Mouse (Mus musculus) c-Kit-positive CD71-positive TER-119-negative erythroid progenitor cells, embryonic 14.5 days (primary cell): ENCODE measurements around the gene Antxr1.

Experiments used
- DNase-seq: peaks from one replicate; pipeline ENCODE4 v3.0.0-alpha.2; 2013; ENCODE audit warnings: low read depth

Antxr1 gene

DNA sequence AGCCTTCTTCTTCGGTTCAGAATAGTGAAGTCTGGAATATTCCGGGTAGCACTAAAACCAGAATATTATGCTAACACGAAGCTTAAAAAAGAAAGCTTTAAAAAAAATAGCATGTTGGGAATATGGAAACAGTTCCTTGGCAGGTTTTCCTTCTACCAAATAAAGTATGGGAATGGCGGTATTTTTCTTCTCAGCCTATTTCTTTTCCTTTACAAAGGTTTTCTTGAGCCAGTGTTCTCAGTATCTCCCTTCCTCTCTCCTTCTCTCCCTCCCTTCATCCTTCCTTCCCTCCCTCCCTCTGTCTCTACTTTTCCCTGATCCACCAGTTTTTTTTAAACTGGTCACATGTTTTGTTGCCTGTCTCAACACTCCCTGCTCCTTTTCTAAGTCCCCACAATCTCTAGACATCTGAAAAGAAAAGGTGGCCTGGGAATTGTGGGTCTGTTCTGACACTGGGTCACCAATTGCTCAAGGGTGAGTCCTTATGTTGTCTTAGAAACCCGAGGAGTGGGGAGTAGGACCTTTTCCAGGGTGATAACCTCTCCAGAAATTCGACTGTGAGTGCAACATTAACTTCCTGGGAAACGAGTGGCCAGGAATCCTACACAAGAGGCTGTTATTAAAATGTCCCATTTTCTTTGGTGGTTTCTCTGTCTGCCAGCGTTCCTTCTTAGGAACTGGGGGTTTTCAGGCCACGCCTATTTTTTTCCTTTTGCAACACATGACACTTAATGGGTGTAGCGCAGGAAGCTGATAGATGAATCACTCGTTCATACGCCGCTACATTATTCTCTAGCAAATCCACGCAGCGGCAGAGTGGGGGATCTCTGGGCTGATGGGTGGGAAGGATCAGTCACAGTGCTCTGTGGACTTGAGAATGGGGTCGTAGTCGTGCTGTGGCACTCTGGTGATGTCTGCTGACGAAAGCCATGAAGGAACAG, 42.4 kb downstream of the Antxr1 start:
- DNase-seq = no peak

DNA sequence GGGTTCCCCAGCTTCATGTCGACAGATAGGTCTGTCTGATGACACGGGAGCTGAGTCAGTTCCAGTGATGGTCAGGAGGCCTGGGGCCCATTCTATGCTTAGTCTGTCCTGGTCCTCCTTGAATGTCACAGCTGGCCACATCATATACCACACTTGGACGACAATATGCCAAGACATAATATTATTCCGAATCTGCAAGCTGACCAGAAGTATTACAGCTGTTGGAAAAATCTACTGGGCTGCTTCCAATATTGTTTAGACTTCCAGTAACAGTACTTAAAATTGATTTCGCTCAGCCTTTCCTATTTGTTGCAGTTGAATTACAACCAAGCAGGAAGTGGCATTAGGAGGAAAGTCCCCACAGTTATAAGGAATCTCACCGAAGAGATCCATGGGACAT, 48.4 kb downstream of the Antxr1 start:
- no peak for DNase-seq

DNA sequence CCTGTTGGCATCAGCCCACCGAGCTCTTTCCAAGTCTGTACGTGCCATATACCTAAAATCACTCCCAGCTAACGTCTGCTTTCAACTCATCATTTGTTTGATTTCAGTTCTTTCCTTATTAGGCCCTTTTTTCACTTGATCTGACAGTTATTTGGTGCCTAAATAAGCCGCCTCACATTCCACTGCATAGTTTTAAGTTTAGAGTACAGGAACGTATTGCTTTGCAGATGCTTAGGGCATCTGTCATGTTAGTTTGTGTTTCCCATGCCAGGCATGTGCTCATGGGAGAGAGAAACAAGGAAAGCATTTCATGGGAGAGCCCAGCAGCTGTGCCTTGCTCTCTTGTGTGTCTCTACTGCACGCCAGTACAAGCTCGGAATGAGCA, 50.3 kb downstream of the Antxr1 start:
- DNase-seq = no peak

DNA sequence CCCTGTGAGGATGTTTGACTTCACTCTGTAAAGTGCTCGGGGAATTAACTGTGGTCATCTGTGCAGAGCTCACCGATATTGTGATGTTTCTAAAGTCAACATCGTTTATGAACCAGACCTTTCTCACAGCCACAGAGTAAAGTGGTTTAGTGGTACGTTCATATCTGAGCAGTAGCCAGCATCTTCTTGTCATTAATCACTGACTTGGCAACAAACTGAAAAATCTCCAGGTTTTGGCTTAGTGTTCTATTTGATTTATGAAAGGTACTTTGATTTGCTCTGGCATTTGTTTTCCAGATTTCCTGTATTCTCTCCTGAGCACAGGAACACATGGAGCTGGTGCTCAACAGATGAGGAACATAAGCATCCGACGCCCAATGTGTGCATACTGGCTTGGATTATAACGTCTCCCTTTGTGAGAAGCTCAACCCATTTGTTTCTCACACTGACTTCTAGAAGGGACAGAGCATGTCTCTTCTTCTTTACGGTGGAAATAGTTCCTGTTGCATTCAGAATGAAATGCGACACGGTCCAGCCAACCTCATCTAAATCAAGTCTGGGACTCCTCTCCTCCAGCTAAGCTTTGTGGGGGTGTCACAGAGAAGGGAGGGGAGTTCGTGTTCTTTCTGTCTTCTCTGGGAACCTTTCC, 50.8 kb downstream of the Antxr1 start:
- no peak for DNase-seq

DNA sequence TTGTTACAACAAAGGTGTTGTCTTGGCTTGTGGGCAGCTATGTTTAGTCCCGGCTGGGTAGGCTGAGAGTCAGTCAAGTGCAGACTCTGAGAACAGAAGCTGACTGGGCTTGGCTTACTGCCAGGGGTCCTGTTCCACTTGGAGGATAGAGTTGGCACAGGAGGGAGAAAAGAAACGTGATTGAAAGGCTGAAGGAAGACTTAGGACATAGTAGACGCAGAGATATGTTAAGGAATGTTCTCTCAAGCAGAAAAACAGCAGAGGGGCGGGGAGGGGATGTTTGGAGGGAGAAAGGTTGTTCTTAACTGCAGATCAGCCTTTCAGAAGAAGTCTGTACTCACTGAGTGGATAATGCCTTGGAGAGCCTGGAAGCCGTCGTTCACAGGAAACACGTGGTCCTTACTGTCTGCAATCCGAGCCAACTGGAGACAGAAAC, 53.3 kb downstream of the Antxr1 start:
- no peak for DNase-seq

DNA sequence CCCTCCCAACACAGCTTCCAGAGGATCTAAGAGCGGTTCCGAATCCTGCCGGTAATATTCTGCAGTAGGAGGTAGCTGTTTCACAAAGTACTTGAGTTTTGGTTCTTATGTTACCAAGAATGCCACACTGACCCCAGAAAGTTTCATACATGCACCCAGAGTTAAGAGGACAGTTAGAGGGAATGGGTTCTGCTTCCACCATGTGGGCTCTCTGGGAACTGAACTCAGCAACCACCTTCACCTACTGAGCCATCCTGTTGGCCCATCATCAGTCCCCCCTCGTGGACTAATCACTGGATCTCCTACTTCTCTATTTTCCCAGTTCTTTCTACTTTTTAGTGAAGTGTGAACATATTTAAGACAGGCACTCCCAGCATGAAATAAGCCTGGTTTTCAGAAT, 53.9 kb downstream of the Antxr1 start:
- no peak for DNase-seq

DNA sequence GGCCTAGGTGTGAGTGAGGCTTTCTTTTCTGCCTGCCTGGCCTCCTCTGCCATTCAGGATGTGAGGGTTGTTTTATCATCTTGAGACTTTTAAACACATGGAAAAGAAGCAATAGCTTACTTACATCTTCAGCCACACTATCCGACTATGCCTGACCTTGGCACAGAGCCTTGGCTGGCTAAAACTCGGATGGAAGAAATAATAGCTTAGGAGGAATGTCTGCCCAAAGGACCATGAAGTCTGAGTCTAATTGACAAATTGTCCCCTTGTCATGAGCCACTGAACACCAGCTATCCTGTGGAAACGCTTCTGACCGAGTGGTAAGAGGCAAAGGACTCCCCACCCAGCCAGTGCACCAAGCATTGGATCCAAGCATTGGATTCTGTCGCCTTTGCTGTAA, 57.5 kb downstream of the Antxr1 start:
- DNase-seq = no peak

DNA sequence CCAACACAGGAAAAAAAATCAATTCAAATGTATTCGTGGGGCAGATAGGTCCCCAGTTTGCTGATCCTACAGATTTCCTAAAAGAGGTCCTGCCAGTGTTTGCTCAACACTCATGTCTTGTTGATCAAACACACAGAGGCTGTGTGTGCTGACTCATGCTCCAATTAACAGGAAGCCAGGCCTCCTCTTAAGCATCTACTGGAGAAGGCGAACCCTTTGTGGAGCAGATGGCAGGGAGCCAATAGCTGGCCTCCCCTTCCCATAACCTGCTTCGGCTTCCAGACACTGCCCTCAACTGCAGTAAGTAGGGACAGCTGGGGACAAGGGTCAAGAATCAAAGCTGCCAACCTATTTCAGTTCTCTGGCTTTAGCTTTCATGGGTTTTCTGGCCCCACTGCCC, 58.1 kb downstream of the Antxr1 start:
- no peak for DNase-seq

DNA sequence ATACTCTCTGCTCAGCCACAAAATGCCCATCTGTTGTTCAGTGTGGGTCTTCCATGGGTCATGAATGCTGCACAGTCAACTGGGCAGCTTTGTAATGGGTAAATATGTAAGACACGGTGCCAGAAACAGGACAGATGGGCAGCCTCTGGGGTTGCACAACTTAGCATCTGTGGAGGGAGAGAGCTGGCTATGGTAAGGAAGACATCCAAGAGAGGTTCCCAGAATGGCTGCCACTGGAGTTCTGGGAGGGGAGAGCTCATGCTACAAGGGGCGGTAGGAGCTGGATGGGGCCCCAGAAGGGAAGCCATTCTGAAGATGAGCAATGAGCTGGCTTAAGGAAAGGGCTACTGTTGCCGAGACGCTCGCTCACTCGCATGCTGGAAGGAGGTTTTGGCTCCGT, 58.7 kb downstream of the Antxr1 start:
- no peak for DNase-seq

DNA sequence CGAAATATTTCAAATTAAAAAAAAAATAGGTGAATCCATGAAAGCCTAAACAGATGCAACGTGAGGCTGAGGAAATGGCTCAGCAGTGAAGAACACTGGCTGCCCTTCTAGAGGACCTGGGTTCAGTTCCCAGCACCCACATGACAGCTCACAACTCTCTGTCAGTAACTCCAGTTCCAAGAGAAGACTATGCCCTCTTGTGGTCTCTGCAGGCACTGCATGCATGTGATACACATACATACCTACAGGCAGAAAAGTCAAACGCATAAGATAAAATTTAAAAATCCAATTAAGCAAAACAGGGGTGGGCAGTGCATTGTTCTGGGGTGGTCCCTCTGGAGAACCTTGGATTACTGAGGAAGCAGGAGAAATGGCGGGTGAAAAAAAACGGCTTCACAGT, 60.8 kb downstream of the Antxr1 start:
- DNase-seq = no peak

DNA sequence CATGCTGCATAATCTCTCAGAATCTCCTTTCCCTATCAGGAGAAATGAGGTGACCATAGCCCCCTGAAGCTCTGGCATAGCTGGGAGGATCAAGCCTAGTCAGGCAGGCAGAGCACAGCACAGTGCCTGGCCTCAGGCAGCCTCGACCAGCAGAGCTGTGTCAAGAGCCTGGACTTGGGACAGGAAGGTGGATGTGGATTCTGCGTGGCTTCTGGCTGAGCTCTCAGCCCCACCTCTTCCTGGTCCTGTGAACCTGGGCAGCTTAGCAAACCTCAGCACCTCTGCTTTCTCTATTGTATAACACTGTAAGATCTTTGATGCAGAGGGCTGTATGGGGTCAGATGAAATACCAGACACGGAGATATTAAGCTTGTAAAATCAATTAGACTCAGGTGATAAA, 61.8 kb downstream of the Antxr1 start:
- DNase-seq = no peak

DNA sequence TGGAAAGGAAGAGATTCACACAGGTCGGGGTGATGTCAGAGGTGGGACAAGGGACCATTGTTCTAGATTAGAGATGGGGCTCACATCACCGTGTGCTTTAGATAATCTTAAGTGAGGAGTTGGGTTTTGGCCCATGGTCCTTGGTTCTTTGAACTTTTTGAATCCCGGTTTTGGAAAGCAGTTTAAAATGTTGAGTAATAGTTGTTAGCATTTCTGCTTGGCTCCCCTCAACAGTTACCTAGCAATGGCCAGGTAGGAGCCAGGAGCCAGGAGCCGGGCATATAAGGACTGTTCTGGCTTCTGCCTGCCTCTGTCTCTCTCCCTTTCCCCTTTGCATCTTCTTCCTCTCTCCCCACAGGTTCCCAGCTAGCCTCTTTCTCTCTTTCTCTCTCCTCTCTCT, 62.5 kb downstream of the Antxr1 start:
- no peak for DNase-seq

DNA sequence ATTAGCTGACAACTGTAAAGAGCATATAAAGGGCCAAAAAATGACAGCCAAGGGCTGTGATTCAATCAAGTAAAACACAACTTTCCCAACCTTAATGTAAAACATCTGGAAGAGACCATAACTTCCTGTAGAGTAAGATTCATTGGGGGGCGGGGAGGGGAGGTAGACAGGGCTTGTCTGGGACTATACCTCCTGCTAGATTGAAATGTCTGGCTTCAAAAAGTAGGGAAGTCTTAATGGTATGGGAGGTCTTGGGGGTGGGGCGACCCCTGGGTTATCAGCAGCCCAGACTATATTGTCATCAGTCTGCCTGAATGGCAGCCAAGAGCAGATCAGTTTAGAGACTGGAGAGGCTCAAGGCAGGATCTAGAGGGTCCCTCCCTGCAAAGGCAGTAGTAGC, 63.4 kb downstream of the Antxr1 start:
- no peak for DNase-seq

DNA sequence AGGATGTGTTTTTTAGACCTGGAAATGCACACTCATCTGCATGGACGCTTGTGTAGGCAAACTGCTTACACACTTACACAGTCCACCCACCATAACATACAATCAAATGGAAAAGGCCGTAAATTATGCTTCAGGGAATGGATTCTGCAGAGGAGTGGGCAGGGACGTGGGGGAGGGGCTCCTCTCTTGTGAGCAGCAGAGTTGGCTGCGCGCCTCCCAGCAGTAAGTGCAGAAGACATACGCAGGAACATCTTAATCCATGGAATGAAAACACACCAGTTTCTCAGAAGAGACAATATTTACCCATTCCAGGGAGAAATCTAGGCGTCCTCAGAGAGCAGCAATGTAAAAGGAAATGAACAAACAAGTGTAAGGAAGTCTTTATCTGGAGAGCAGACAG, 65.2 kb downstream of the Antxr1 start:
- DNase-seq = no peak

DNA sequence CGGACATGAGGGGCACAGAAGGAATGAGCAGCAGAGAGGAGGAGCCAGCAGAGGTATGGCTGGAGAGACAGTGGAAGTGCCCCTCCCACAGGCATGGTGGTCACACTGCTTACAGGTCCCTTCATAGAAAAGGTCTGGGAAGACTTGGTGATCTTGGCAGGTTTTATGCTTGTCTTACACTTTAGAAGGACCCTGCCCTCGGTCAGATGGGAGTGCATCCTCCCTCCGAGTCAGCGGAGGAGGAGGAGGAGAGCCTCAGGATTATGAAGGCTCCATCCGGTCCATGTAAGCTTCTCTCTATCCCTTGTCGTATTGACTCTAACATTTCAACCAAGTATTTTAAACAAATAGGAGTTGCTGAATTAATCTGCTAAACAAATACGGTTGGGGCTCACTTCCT, 65.7 kb downstream of the Antxr1 start:
- DNase-seq = no peak

DNA sequence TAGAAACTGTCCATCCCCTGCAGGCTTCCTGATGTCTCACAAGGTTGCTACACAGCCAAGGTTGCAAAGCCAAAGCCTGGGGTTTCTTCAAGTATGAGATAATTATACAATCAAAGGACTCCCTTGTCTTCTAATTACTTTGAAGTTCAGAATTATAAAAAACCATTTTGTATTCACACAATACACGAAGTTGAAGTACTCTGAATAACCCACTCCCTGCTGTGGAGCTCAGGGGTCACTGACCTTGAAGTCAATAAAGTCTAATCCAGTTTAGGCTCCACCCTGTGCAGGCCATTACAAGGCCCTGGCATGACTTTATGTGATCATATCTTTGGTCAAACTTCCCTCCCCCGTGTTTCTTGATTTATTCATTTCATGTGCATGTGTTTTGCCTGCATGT, 73.0 kb downstream of the Antxr1 start:
- no peak for DNase-seq

DNA sequence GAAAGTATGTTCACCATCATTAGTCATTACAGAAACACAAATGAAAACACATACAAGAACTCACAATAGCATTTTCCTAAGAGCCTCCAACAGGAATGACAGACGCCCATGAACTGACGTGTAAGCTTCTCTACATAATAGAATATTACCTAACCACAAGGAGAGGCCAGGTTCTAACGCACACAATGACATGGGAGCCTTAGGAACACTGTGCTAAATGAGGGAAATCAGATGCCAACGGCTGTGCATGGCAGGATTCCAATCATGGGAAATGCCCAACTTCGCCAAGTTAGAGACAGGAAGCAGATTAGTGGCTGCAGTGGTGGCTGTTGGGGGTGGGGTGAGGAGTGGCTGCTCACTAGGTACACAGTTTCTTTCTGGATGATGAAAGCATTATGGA, 76.6 kb downstream of the Antxr1 start:
- DNase-seq = no peak

DNA sequence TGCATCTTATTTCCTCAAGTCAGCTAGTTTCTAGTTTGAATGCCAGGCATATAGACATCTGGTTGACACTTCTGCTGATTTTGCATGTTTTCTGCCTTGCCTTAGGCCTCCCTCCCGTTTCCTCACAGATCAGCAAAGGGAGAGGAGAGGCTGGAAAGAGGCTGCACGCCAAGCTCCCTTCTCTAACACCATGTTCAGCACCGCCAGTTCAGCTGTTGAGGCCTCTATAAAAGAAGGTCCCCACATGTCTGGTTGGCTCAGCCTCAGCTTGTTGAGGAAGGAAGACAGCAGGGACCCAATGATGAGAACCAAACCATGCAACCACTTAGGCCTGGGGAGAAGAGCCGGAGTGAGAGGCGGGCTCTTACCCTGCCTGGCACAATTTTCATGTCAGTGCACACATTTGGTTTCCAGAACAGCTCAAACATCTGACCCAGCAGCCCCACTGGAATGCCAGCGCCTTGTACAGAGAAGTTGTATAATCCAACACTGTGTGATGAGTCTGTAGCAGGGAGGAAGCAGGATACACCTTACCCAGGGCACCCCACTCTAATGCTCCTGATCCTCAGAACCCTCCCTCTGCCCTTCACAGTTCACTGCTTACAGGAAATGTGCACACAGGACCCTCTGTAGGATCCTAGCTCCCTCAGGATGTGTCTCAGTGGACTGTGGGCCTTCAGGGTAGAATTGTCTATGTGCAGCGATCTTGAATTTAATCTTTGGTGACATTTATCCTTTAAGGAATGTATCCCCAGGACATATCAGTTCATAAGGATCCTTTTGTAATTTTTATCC, 77.4 kb downstream of the Antxr1 start:
- DNase-seq = no peak

DNA sequence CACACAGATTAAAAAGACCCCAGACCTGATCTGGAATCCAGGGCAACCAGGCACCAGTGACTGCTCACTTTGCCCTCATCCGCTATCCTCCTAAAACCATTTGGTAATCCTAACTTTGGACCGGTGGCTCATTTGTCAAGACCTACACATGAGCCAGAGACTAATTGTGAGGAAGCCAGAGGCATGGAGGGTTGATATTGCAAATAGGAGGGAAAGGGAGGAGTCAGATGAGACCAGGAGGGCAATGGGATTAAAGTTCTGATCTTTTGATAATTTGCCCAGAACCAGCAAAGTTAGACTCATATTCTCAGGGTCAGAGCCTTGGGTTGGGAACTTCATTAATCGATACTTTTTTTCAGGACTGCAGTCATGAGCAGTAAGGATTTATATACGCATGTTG, 78.2 kb downstream of the Antxr1 start:
- DNase-seq = no peak

DNA sequence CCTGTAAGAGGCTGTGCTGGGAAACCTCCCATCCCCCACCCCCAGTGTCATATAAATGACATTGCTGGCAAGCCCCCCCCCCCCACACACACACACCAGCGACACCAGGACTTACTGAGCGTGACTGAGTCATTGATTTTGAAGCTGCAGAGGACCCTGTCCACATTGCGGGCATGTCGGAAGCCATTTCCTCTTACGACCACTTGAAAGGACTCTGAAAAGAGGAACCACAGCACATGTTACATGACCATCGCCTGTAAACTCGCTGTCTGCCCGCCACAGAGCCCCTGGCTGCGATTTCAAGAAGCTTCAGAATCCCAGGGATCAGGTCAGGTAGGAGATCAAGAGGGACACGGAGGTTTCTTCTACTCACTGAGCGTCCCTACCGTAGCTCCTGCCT, 80.0 kb downstream of the Antxr1 start:
- DNase-seq = no peak

DNA sequence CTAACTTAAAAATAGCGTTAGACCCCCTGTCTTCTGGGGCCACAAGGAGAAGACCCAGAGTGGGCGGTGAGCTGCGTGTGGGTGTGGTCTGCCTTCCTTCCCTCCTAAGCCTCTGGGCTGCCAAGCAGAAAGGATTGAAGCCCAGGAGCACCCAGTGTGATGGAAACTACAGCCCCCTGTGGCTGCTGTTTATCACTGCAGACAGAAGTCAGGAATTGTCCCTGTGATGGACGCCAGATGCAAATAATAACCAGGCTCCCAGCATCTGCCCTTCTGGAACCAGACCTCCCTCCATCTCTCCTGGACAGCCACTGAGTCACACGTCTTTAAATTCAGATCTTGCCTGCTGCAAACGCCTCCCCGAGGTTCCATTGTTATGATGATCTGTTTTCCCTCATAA, 80.9 kb downstream of the Antxr1 start:
- no peak for DNase-seq

DNA sequence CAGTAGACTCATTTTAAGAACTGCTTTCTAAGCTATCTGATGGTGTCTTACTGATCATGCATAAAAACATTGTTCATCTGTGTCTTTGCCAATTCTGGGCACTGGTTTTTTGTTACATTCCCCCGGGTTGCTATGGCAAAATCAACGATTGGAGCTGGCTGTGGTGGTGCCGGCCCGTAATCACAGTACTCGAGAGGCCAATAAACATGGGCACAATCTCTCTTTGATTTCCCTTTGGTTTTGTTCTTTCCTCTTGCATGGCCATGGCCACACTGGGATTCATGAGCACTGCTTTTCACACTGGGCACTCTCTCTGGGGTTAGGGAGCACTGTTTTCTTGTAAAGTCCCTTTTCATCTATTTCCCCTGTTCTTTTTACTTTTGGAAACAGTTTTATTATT, 83.9 kb downstream of the Antxr1 start:
- DNase-seq = no peak

DNA sequence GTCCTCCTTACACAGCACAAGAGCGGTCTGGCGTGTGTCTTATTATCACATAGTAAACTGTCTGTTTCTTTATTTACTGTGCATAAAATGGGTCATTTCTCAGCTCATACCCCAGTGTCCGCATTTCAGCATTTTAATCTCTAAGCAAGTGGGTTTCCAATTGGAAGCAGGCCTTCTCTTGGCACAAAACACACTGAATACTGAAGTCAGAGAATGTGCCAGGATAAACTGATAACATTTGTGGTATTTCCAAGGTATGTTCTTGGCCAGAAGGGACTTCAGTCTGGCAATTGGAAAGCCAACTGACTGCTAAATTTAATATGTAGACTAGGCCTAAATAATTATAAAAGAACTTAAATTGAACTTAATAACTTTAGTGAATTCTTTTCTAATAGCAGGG, 84.9 kb downstream of the Antxr1 start:
- DNase-seq = no peak
